Mouse (Mus musculus) lung, postnatal 0 days (tissue): ENCODE results near the gene Ino80b.

Experiments used
- CTCF ChIP-seq: IDR thresholded peaks from 2 replicates; pipeline ENCODE4 v1.5.1; 2016; ENCODE audit warnings: antibody characterized with exemption, mild to moderate bottlenecking
- EP300 ChIP-seq: IDR thresholded peaks from 2 replicates; pipeline ENCODE4 v1.6.1; 2016; ENCODE audit warnings: antibody characterized with exemption, mild to moderate bottlenecking, control low read depth

DNA sequence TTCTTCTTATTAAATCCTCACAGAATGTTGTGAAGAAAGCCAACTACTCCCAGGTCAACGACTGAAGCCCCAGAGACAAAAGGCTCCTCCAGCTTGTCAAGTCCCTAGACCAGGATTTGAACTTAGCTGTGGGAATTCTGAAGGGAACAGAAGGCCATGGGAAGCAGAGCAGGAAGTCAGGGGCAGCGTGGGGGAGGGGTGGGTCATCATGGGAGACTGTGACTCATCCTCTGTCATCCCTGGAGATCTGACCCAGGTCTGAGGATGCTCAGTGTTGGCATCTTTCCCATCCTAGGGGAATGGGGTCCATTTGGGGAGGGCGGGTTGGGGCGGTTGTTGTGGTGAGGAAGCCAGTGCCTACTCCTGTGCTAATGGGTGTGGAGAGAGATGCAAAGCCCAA is 16.4 kb upstream of the Ino80b start:
- no peak for TF ChIP-seq CTCF
- TF ChIP-seq EP300, result no peak
